Mouse (Mus musculus): ENCODE measurements around the gene Arih2.
"Not testable (repeated sequence)": the region's sequence is repeated elsewhere in the genome, so short reads cannot be mapped to it uniquely, and the experiment has no call there.

Gene Arih2

GRCm38 (mm10) chr9:108649561-108650440, 615 bp upstream of the Arih2 start:
- no peak for DNase-seq (ENCODE audit: low spot score in 2 of 2)

- DNase-seq (ENCODE audit: low spot score in 2 of 2): no peak
These were observed 1.0 kb downstream of the Arih2 start for GRCm38 (mm10) chr9:108648166-108648565.

GRCm38 (mm10) chr9:108639825-108640224, 9.4 kb downstream of the Arih2 start:
- no peak for DNase-seq (ENCODE audit: low spot score in 2 of 2)

- no peak for DNase-seq (ENCODE audit: low spot score in 2 of 2)
These were observed 13.8 kb downstream of the Arih2 start for GRCm38 (mm10) chr9:108635415-108635814.

- DNase-seq (ENCODE audit: low spot score in 2 of 2): no peak
These were observed 15.3 kb downstream of the Arih2 start for GRCm38 (mm10) chr9:108633846-108634245.

- no peak for DNase-seq (ENCODE audit: low spot score in 2 of 2)
These were observed 16.8 kb downstream of the Arih2 start for GRCm38 (mm10) chr9:108632375-108632774.

GRCm38 (mm10) chr9:108631631-108632256, 17.4 kb downstream of the Arih2 start:
- no peak for DNase-seq (ENCODE audit: low spot score in 2 of 2)

GRCm38 (mm10) chr9:108630683-108631082, 18.5 kb downstream of the Arih2 start:
- DNase-seq (ENCODE audit: low spot score in 2 of 2): no peak

GRCm38 (mm10) chr9:108628141-108628540, 21.0 kb downstream of the Arih2 start:
- no peak for DNase-seq (ENCODE audit: low spot score in 2 of 2)

- DNase-seq (ENCODE audit: low spot score in 2 of 2): no peak
These were observed 22.7 kb downstream of the Arih2 start for GRCm38 (mm10) chr9:108626498-108626897.

- no peak for DNase-seq (ENCODE audit: low spot score in 2 of 2)
These were observed 31.9 kb downstream of the Arih2 start for GRCm38 (mm10) chr9:108617301-108617700.

GRCm38 (mm10) chr9:108611488-108611887, 37.7 kb downstream of the Arih2 start:
- no peak for DNase-seq (ENCODE audit: low spot score in 2 of 2)

GRCm38 (mm10) chr9:108608889-108609288, 40.3 kb downstream of the Arih2 start:
- DNase-seq (ENCODE audit: low spot score in 2 of 2): no peak

- not testable (repeated sequence) for DNase-seq (ENCODE audit: low spot score in 2 of 2)
These were observed 41.3 kb downstream of the Arih2 start for GRCm38 (mm10) chr9:108607929-108608328.

GRCm38 (mm10) chr9:108601986-108602385, 47.2 kb downstream of the Arih2 start:
- no peak for DNase-seq (ENCODE audit: low spot score in 2 of 2)

GRCm38 (mm10) chr9:108600011-108600410, 49.2 kb downstream of the Arih2 start:
- no peak for DNase-seq (ENCODE audit: low spot score in 2 of 2)

- no peak for DNase-seq (ENCODE audit: low spot score in 2 of 2)
These were observed 50.1 kb downstream of the Arih2 start for GRCm38 (mm10) chr9:108599021-108599566.

- DNase-seq (ENCODE audit: low spot score in 2 of 2): peak in 1 of 2 experiments; percentile 53
These were observed 52.0 kb downstream of the Arih2 start, which contains the start of gene P4htm for GRCm38 (mm10) chr9:108596998-108597764. Gene P4htm, minus strand, starts transcription at chr9:108597667.

GRCm38 (mm10) chr9:108594354-108594753, 54.8 kb downstream of the Arih2 start:
- no peak for DNase-seq (ENCODE audit: low spot score in 2 of 2)

GRCm38 (mm10) chr9:108591462-108591861, 57.7 kb downstream of the Arih2 start:
- no peak for DNase-seq (ENCODE audit: low spot score in 2 of 2)

GRCm38 (mm10) chr9:108589229-108589628, 60.0 kb downstream of the Arih2 start:
- DNase-seq (ENCODE audit: low spot score in 2 of 2): no peak
